Mouse (Mus musculus): ENCODE data around the gene Vwa8. TPM values are rescaled to one million over a fixed set of nuclear protein-coding genes. Genes with fewer than 3 reads are reported as not detected.

Vwa8 gene
- polyA plus RNA-seq, 1 experiment from 2014 or later, result 7.6 TPM

GRCm38 (mm10) chr14:79212380-79212991, 363.6 kb downstream of the Vwa8 start:
- Histone ChIP-seq H3K27me3 (ENCODE audit: insufficient read depth, poor library complexity, severe bottlenecking) (no peaks in the 10 kb centered on the region), H3K4me1 (replicated peaks) (peaks cover 5% of the 10 kb centered on the region; the same call in 1 of the 2 replicates), H3K36me3 (no peaks in the 10 kb centered on the region), H3K9me3 (no peaks in the 10 kb centered on the region), H3K27ac (no peak overlapping the region), H3K4me3 (no peak overlapping the region)
- WGBS, result 81% methylated on average over 11 of the region's 11 CpGs
- DNase-seq (ENCODE audit: low spot score), result no peak

- H3K4me1 ChIP-seq (replicated peaks), result peaks cover 5% of the 10 kb centered on the region; the same call in 1 of the 2 replicates
- no peak overlapping the region for H3K4me3 ChIP-seq
- H3K27ac ChIP-seq, result no peak overlapping the region
- WGBS, result 97% methylated on average over 6 of the region's 6 CpGs
- H3K9me3 ChIP-seq, result no peaks in the 10 kb centered on the region
- DNase-seq (ENCODE audit: low spot score), result no peak
- H3K27me3 ChIP-seq (ENCODE audit: insufficient read depth, poor library complexity, severe bottlenecking), result no peaks in the 10 kb centered on the region
- no peaks in the 10 kb centered on the region for H3K36me3 ChIP-seq
Observed at GRCm38 (mm10) chr14:79214129-79214528, 365.3 kb downstream of the Vwa8 start.

GRCm38 (mm10) chr14:79214660-79215249, 365.9 kb downstream of the Vwa8 start:
- no peaks in the 10 kb centered on the region for H3K36me3 ChIP-seq
- DNase-seq (ENCODE audit: low spot score), result no peak
- H3K4me1 ChIP-seq (replicated peaks), result peaks cover 5% of the 10 kb centered on the region; the same call in 1 of the 2 replicates
- no peaks in the 10 kb centered on the region for H3K27me3 ChIP-seq (ENCODE audit: insufficient read depth, poor library complexity, severe bottlenecking)
- 91% methylated on average over 8 of the region's 8 CpGs for WGBS
- H3K9me3 ChIP-seq, result no peaks in the 10 kb centered on the region
- H3K4me3 ChIP-seq, result no peak overlapping the region
- no peak overlapping the region for H3K27ac ChIP-seq

DNA sequence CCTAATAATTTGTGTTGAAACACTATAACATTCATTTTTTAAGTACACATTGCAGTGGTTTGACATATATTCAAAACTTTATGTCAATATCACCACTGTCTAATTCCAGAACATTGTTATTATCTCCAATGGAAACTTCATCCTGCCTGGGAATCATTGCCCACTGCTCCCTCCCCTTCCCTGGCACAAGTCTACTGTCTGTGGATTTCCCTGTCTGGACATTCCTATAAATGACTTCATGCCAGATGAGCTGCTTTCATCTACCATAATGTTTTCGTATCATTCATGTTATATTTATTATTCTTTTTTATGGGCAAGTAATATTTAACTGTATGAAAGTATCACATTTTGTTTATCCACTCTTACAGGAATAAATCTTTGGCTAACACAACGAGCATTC, 367.5 kb downstream of the Vwa8 start:
- no peaks in the 10 kb centered on the region for H3K27me3 ChIP-seq (ENCODE audit: insufficient read depth, poor library complexity, severe bottlenecking)
- WGBS, result 78% methylated on average over 2 of the region's 2 CpGs
- H3K4me3 ChIP-seq, result no peak overlapping the region

DNA sequence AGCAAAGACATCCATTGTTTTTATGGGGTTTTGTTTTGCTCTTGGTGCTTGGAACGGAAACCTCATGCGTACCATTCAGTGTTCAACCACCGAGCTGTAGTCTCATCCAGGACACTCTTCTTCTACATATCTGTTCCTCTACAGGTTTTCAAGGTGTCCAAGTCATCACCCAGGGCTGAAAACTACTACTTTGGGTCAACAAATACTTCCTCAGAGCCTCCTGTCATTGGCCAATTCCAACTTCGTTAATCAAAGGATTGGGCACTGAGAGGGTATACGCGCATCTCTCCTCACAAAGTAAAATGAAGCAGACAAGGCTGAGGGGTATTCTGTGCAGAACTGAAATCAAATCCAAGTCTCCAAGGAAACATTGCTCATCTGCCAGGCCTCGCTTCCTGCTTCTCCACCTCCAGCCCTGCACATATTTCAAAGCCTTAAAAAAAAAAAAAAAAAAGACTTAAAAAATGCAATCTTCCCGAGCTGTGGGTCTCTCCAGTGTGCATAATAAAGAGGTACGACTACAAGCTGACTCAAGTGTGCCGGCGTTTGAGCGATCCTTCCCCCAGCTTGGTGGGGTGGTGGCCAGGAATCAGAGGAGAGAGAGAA, 374.7 kb downstream of the Vwa8 start:
- Histone ChIP-seq H3K36me3 (no peaks in the 10 kb centered on the region), H3K4me1 (replicated peaks) (no peaks in the 10 kb centered on the region), H3K9me3 (no peaks in the 10 kb centered on the region), H3K27ac (no peak overlapping the region), H3K27me3 (ENCODE audit: insufficient read depth, poor library complexity, severe bottlenecking) (no peaks in the 10 kb centered on the region), H3K4me3 (no peak overlapping the region)
- 93% methylated on average over 12 of the region's 12 CpGs for WGBS
- no peak for DNase-seq (ENCODE audit: low spot score)

More for the DNA sequence above, 367.5 kb downstream of the Vwa8 start:
- no peaks in the 10 kb centered on the region for H3K9me3 ChIP-seq
- peaks cover 5% of the 10 kb centered on the region; the same call in 1 of the 2 replicates for H3K4me1 ChIP-seq (replicated peaks)
- no peak overlapping the region for H3K27ac ChIP-seq
- H3K36me3 ChIP-seq, result no peaks in the 10 kb centered on the region
- no peak for DNase-seq (ENCODE audit: low spot score)

- Histone ChIP-seq H3K27me3 (ENCODE audit: insufficient read depth, poor library complexity, severe bottlenecking) (no peaks in the 10 kb centered on the region), H3K4me3 (no peak overlapping the region), H3K4me1 (replicated peaks) (no peaks in the 10 kb centered on the region), H3K27ac (no peak overlapping the region), H3K9me3 (no peaks in the 10 kb centered on the region), H3K36me3 (no peaks in the 10 kb centered on the region)
- 77% methylated on average over 8 of the region's 8 CpGs for WGBS
- DNase-seq (ENCODE audit: low spot score), result no peak
Observed at GRCm38 (mm10) chr14:79225458-79225857, 376.6 kb downstream of the Vwa8 start.

- Histone ChIP-seq H3K27me3 (ENCODE audit: insufficient read depth, poor library complexity, severe bottlenecking) (no peaks in the 10 kb centered on the region), H3K27ac (no peak overlapping the region), H3K4me3 (no peak overlapping the region), H3K36me3 (no peaks in the 10 kb centered on the region), H3K9me3 (no peaks in the 10 kb centered on the region), H3K4me1 (replicated peaks) (no peaks in the 10 kb centered on the region)
- DNase-seq (ENCODE audit: low spot score), result no peak
- WGBS, result 81% methylated on average over 9 of the region's 9 CpGs
Observed at GRCm38 (mm10) chr14:79226056-79226455, 377.2 kb downstream of the Vwa8 start.

DNA sequence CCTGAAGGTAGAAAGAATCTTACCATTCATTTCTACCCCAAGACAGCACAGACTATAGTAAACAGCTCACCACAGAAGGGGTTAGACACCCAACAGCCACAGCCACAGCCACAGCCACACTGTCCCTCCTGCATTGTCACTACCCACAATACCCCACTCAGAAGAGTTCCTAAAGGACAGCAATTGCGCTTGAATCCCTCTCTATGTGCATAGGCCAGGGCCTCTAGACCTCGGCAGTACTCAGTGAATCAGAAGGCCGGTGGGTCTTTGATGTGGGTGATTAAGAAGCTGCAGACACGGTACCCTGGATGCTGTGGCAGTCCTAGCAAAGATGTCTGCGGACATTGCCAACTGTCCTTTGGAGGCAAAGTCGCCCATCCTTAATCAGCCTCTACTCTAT, 377.9 kb downstream of the Vwa8 start:
- 91% methylated on average over 6 of the region's 6 CpGs for WGBS
- Histone ChIP-seq H3K4me1 (replicated peaks) (no peaks in the 10 kb centered on the region), H3K4me3 (no peak overlapping the region), H3K27ac (no peak overlapping the region), H3K9me3 (no peaks in the 10 kb centered on the region), H3K36me3 (no peaks in the 10 kb centered on the region), H3K27me3 (ENCODE audit: insufficient read depth, poor library complexity, severe bottlenecking) (no peaks in the 10 kb centered on the region)
- DNase-seq (ENCODE audit: low spot score), result no peak

GRCm38 (mm10) chr14:79227955-79228354, 379.1 kb downstream of the Vwa8 start:
- H3K27ac ChIP-seq, result no peak overlapping the region
- no peaks in the 10 kb centered on the region for H3K4me1 ChIP-seq (replicated peaks)
- H3K9me3 ChIP-seq, result no peaks in the 10 kb centered on the region
- H3K36me3 ChIP-seq, result no peaks in the 10 kb centered on the region
- no peaks in the 10 kb centered on the region for H3K27me3 ChIP-seq (ENCODE audit: insufficient read depth, poor library complexity, severe bottlenecking)
- WGBS, result 80% methylated on average over 4 of the region's 4 CpGs
- H3K4me3 ChIP-seq, result no peak overlapping the region
- no peak for DNase-seq (ENCODE audit: low spot score)

- peaks cover 8% of the 10 kb centered on the region for H3K4me1 ChIP-seq (replicated peaks)
- no peak overlapping the region for H3K4me3 ChIP-seq
- DNase-seq (ENCODE audit: low spot score), result no peak
- H3K27me3 ChIP-seq (ENCODE audit: insufficient read depth, poor library complexity, severe bottlenecking), result no peaks in the 10 kb centered on the region
- 92% methylated on average over 4 of the region's 4 CpGs for WGBS
- no peak overlapping the region for H3K27ac ChIP-seq
- no peaks in the 10 kb centered on the region for H3K36me3 ChIP-seq
- H3K9me3 ChIP-seq, result no peaks in the 10 kb centered on the region
Observed at GRCm38 (mm10) chr14:79231677-79232076, 382.8 kb downstream of the Vwa8 start.

GRCm38 (mm10) chr14:79233697-79234096, 384.8 kb downstream of the Vwa8 start:
- WGBS, result 95% methylated on average over 5 of the region's 5 CpGs
- Histone ChIP-seq H3K4me1 (replicated peaks) (peaks cover 26% of the 10 kb centered on the region), H3K27me3 (ENCODE audit: insufficient read depth, poor library complexity, severe bottlenecking) (no peaks in the 10 kb centered on the region), H3K4me3 (no peak overlapping the region), H3K9me3 (no peaks in the 10 kb centered on the region), H3K27ac (no peak overlapping the region), H3K36me3 (no peaks in the 10 kb centered on the region)
- no peak for DNase-seq (ENCODE audit: low spot score)

- peaks cover 26% of the 10 kb centered on the region for H3K4me1 ChIP-seq (replicated peaks)
Observed at GRCm38 (mm10) chr14:79234513-79234912, 385.7 kb downstream of the Vwa8 start.

GRCm38 (mm10) chr14:79235157-79235556, 386.3 kb downstream of the Vwa8 start:
- peaks cover under 1% of the 10 kb centered on the region; the same call in 1 of the 2 replicates for H3K9me3 ChIP-seq
- H3K27me3 ChIP-seq (ENCODE audit: insufficient read depth, poor library complexity, severe bottlenecking), result no peaks in the 10 kb centered on the region
- no peak overlapping the region for H3K4me3 ChIP-seq
- WGBS, result 55% methylated on average over 5 of the region's 5 CpGs
- H3K4me1 ChIP-seq (replicated peaks), result peaks cover 26% of the 10 kb centered on the region
- peak overlapping the region; percentile 71; the same call in 1 of the 2 replicates for H3K27ac ChIP-seq
- DNase-seq (ENCODE audit: low spot score), result peak; percentile 18
- H3K36me3 ChIP-seq, result no peaks in the 10 kb centered on the region

More at GRCm38 (mm10) chr14:79234513-79234912, 385.7 kb downstream of the Vwa8 start:
- H3K27ac ChIP-seq, result no peak overlapping the region
- no peaks in the 10 kb centered on the region for H3K27me3 ChIP-seq (ENCODE audit: insufficient read depth, poor library complexity, severe bottlenecking)
- no peak for DNase-seq (ENCODE audit: low spot score)
- H3K36me3 ChIP-seq, result no peaks in the 10 kb centered on the region
- H3K9me3 ChIP-seq, result no peaks in the 10 kb centered on the region
- no peak overlapping the region for H3K4me3 ChIP-seq
- 95% methylated on average over 2 of the region's 2 CpGs for WGBS

Measured in hindbrain, embryonic 10.5 days (tissue).